Mouse (Mus musculus) adrenal gland, postnatal 10 days (tissue): ENCODE measurements around the gene Mybph. TPM values are rescaled to one million over a fixed set of nuclear protein-coding genes. Genes with fewer than 3 reads are reported as not detected.
A peak's percentile ranks its signal among the peaks of the same experiment; 100 is the strongest.
"Not testable (repeated sequence)": the region's sequence is repeated elsewhere in the genome, so short reads cannot be mapped to it uniquely, and the experiment has no call there.

Experiments
- DNase-seq: peaks from one replicate; pipeline ENCODE4 v3.0.0; 2021; ENCODE audit warnings: mixed read lengths
- total RNA-seq, 2 experiments: library from RNA; stranded (reverse); gene quantifications; 2 replicates each; pipeline ENCODE4 v1.2.3; 2021

Mybph gene
- total RNA-seq, 2 experiments from 2014 or later = 4.2 to 5.0 TPM

DNA sequence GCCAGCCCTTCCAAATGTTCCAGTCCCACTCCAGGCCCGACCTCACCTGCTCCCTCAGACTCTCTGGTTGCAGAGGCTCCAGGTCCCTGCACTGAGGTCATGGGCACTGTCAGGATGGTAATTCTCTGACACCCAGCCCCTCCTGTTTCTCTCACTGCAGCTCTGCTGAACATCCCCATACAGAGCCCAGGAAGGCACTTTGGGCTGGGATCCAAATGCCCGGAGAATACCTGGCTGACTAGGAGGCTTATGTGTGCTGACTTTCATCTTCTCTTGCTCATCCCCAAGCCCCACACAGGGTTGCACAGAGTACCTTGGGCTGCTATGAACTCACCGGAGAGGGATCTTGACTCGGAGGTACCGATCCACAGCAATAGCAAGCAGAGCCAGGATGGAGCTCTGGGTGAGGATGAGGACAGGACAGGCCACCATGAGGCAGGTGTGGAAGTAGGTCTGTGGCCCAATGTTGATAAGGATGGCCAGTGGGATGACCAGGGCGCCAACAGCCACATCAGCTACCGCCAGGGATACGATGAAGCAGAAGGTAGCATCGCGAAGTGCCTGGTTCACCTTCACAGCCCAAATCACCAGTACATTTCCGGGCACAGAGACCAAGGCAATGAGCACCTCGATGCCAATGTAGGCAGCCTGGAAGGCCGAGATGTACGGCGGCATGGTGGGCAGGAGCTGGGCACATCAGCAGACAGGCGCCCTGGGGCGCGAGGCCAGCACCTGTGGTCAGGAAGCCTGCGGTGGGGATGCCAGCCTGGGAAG lies 40.6 kb downstream of the Mybph start:
- DNase-seq = peak; percentile 39

DNA sequence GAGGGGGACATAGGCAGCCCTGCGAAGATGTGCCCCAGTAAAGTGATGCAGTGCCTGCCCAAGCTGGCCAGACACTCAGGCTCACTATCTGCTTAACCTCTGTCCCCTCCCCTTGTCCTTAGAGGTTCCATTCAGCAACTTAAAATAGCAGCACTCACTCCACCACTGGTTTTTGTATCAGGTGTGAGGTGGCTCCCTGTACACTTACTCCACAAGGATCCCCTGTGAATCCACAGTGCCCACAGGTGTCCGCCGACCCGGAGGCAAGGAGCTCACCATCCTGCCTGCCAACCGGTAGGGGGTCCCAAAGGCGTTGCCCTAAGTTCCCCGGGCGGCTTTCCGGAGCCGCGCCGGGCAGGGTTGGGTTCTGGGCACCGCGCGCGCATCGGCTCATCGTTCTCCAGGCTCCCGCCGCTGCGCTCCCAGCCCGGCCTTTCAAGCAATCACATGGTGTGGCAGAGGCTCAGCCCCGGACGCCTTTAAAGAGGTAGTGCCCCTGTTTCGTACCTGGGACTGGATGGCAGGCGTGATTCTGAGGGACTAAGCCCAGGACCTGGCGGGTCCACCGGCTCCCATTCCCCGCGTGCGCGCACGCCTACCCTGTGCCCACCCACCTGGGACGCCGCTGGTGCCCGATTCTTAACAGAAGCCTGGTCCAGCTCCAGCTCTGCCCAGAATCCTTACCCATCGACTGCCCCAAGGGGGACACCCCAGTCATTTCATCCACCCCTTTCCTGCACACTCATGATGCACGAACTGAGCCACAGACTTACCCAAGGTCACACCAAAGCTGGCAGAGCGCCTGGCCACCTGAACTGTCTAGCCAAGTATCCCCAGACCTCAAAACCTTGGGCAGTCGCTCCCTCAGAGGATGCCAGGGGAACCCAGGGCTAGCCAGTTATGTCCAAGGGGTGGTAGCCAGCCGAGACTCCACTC lies 41.5 kb downstream of the Mybph start:
- peak; percentile 84 for DNase-seq

DNA sequence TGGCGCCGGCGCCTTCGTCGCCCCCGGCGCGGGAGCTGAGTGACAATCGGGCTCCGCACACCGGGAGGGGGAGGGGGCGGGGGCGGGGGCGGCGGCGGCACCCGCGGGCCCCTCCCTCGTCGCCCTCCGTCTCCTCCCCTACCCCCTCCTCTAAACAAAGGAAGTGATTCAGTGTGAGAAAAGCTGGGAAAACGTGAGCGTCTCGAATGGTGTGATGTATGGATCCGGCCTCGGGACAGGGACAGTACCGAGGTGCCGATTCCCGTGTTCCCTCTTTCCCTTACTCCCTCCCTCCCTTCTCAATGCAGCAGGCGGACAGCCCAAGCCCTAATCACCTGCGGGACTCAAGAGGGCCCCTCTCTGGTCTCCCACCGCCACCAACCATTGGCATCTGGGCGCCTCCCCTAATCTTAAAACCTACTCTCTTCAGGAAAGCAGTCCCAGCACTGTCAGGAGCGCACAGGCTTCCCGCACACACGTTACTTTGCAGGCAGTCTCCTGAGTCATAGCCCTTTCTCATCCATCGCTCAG lies 42.2 kb downstream of the Mybph start, which contains the start of gene Adora1:
Adora1 (minus strand) TSS at position 41 of the 531 bp plus-strand sequence.
- DNase-seq = peak; percentile 34

DNA sequence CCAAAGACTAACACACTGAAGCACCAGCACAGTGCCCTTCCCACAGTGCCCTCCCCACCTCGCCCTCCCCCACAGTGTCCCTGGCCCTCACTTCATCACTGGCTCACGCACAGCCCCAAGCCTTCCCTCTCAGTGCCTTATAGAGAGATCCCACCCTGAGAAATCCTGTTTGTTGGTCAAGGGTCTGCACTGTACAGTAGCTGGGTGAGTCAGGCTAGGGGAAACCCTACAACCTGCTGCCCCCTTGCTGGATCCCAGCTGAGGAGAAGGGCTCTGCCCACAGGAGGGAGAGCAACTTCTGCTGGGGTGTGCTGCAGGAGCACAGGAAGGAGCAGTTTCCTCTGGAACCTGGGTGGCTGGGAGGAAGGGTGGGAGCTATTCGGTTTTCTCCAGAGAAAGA lies 42.9 kb downstream of the Mybph start:
- DNase-seq = peak; percentile 26

DNA sequence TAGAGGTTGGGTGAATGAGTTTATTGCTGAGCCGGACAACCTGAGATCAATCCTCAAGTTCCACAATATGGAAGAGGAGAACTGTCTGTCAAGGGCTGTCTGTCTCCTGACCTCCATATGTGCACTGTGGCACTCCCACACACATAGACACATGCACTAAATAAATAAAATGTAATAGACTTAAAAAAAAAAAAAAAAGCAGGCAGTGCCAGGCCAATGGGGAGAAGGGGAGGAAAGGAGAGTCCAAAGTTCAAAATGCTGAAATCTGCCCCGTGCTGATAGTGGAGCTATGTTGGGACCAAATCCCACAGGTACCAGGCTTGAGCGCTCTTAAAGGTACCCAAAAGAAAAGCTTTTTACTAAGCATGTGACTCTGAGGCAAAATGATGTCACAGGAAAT lies 44.2 kb downstream of the Mybph start:
- DNase-seq = no peak

DNA sequence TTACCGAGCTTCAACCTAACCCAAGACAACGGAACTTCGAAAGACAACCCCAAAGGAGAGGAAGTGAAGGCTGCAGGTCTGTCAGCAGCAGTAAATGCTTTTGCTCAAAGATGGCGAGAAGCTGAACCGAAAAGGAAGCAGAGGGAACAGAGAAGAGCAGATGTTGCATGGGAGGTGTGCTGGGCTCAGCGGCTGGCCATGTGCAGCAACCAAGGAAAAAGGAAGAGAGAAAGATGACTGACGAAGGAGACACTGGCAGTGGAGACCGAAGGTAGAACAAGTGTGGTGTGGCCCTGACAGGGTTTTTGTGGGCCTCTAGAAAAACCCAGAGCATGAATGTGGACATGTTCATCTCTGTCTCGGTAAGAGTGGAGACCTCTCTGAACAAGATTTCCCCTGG lies 47.5 kb downstream of the Mybph start:
- no peak for DNase-seq

DNA sequence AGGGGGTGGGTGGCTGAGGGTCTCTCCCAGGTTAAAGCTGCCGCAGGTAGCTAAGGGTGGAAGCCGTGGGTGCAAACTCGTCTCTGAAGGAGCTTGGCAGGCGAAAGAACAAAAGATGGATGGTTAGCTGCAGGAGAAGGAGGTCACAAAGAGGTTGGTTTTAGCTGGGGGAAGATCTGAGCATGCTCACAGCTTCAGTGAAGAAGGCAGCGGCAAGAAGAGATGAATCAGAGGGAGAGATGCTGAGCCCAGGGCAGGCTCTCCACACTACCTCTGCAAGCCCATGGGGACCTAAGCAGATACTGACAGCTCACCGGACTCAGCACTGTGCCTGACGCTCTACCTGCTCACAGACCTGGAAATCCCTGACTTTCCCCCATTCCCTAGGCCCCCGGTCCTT lies 48.0 kb downstream of the Mybph start:
- no peak for DNase-seq

DNA sequence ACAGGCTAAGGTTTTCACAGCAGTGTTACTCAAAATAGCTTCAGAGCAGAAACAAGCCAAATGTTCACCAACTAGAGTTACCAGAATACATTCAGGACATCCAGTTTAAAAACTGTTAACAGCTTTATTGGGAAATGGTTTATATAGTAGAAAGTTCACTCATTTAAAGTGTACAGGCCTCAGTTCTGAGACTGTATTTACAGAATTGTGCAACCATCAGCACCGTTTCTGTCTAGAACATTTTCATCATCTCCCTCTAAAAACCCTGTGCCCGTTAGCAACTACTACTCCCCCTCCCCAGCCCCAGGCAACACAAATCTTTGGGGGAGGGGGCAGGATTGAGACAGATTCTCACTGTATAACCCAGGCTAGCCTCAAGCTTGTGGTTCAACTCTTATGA lies 49.0 kb downstream of the Mybph start:
- no peak for DNase-seq

DNA sequence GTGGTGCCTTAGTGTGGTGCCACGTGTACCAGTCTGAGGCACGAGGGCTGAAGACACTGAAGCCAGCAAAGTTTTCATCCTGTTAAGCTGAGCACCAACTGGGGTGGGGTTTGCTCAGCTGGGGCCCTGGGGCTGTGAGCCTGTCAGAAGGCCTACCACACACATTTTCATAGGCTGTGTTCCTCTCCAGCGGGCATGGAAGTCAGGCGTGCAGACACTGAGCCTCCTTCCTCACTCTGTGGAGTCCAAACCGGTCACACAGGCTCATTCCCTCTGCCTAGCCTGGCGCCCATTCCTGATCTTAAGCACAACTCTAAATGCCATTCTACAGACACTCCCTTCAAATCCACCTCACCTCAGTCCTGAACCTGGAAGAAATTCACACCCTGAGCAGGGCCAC lies 50.3 kb downstream of the Mybph start:
- DNase-seq = no peak

DNA sequence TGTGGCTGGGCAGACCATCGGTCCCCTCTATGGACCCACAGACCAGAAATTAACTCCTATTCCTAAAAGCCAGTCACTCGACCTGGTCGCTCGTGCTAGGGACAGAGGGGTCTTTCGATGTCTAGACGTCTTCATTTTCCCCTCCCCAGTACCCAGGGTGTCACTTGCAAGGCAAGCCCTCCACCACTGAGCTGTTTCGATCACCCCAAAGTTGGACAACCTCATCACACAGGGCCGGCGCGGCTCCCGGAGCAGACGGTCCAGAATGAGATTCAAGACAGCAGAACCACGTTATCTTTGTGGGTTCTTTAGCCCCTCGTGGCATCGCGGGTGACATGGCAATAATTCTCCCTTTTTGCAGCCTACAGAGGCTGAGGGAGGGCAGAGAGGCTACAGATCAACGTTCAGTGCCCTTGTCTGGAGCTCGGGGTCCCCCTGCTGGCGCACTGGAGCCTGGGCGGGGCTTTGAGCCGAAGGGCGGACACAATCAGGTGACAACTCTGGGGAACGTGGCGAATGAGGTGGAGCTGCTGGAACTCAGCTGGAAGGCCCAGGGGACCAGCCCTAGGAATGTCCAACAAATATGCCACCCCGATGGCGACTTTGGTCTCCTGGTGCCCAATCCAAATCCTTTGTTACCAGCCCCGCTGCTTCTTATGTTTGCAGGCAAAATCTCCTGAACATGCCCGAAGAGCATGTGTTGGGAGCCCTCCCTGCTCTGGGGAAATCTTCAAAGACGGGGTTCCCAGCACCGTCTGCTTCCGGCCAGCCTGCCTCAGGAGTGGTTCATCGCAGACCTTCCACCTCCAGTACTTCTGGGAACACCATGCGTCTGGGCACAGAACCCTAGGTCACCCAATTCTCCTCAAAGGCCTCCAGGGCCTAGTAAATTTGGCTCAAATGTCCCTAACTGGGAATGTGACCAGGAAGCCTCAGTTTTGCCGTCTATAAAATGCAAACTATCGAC lies 51.0 kb downstream of the Mybph start:
- peak; percentile 97 for DNase-seq

DNA sequence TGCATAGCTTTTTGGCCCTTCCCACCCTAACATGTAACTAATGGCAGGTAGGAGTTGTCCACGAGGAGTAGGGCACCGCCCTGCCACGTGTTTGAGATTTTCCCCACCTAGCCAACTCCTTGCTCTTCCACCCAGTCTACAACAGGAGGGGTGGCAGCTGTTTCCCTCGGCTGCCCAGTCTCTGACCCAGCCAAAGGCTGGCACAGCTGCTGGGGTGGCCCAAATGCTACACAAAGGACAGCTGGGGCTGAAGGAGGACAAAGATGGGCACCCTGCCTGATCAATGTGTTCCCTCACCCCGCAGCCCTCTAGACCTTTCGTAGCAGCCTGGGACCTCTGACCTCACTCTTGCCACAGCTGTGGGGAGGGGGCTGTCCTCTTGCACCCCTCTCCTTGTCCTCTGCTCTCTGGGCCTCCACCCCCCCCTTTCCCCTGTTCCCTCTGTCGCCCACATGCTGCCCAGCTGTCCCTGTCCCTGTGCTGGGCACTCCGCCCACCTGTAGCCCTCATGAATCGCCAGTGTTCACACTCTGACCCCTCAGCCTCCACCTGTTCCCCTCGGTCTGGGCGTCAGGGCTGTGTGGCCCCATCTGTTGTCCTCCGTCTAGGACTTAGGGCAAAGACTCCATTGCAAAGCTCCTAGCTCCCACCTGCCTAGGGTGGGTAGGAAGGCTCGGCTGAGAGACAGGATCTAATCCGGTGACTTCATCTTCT lies 51.9 kb downstream of the Mybph start:
- no peak for DNase-seq

DNA sequence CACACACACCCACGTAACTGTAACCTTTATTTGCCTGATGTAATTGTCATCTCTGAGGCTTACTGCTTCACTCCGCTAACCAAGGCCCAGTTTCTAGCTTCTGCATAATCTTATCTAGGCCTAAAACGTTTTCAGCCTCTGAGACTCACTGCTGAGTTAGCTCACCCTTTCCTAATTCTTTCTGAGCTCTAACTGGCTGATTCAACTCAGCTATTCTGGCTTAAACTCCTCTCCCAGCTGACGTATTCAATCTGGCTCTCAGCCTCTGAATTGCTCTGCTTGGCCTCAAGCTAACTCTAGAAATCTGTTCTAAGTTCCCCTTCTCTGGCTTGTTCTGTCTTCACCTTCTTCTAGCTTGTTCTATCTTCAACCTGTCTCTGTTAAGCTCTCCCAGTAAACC lies 53.3 kb downstream of the Mybph start:
- peak; percentile 38 for DNase-seq

DNA sequence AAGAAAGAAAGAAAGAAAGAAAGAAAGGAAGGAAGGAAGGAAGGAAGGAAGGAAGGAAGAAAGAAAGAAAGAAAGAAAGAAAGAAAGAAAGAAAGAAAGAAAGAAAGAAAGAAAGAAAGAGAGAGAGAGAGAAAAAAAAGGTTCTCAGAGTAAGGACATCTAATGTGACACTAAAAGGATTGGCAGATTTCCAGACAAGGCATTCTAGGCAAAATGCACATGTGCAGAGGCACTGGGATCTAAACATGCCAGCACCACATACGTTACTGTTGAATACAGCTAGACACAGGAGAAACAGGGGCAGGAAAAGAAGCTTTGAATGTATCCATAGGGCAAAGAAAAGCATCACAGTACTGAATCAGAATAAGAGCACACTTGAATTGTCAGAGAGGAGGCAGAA lies 56.4 kb downstream of the Mybph start:
- DNase-seq = not testable (repeated sequence)

Other genes starting within 250 kb of the Mybph start
- 10 to 100 TPM; 17.4 to 22.2 TPM for gene Fmod, start 156.2 kb upstream of the Mybph start, total RNA-seq
- 10 to 100 TPM; 32.4 to 58.1 TPM for gene Btg2, start 114.3 kb upstream of the Mybph start, total RNA-seq
- gene Chit1, start 82.2 kb upstream of the Mybph start, total RNA-seq = under 1 TPM in 1 of 2 experiments, not detected in 1; 0.15 TPM
- gene Chil1, start 11.3 kb upstream of the Mybph start, total RNA-seq = 1 to 10 TPM; 1.4 to 2.4 TPM
- 10 to 100 TPM; 70.4 to 83.0 TPM for gene Adora1, start 42.0 kb downstream of the Mybph start, total RNA-seq
- gene Myog, start 96.5 kb downstream of the Mybph start, total RNA-seq = 1 to 10 TPM; 2.0 to 9.6 TPM
- gene Ppfia4, start 139.5 kb downstream of the Mybph start, total RNA-seq = 1 to 10 TPM; 1.5 to 3.0 TPM
- 10 to 100 TPM; 39.9 to 48.3 TPM for gene Tmem183a, start 168.5 kb downstream of the Mybph start, total RNA-seq
- not detected for gene 4933406M09Rik, start 192.5 kb downstream of the Mybph start, total RNA-seq
- 10 to 100 TPM; 21.0 to 33.0 TPM for gene Cyb5r1, start 212.1 kb downstream of the Mybph start, total RNA-seq
- 100 to 1,000 TPM; 114 to 116 TPM for gene Adipor1, start 221.9 kb downstream of the Mybph start, total RNA-seq